Mouse (Mus musculus) brain, embryonic 14.5 days (tissue): ENCODE results near the gene Necap1.

Experiments used
- CTCF ChIP-seq: fragments of 200-500 bp; IDR thresholded peaks from 2 replicates; pipeline ENCODE4 v1.5.1; 2012; ENCODE audit warnings: inconsistent platforms, mild to moderate bottlenecking, moderate library complexity, borderline replicate concordance; ENCODE audit not compliant: insufficient read depth, insufficient read length; ENCODE audit errors: extremely low read depth
- POLR2A ChIP-seq: fragments of 200-500 bp; IDR thresholded peaks from 2 replicates; pipeline ENCODE4 v1.6.1; 2012; ENCODE audit warnings: mild to moderate bottlenecking, inconsistent platforms, borderline replicate concordance; ENCODE audit not compliant: poor library complexity, insufficient read depth, insufficient read length, severe bottlenecking; ENCODE audit errors: extremely low read depth

DNA sequence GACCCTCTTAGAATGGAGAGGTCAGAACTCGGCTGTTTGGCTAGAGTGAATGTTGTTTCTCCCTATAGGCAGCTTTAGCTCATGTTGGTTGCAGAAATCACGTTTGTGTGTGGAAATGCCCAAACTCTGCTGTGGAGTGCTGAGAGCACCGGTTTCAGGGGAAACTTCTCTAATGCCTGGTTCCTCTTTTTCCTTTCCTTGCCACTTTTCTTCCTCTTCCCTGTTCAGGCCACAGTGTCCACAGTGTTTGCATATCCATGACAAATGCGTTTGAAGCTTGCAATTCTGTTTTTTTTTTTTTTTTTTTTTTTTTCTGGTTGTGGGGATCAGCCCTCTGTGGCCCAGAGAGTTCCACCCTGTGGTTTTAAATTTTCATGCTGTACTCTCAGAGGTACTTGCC, 47.2 kb downstream of the Necap1 start, which contains the start of gene Clec4a1:
- TF ChIP-seq POLR2A, result no peak
- TF ChIP-seq CTCF, result no peak
